Mouse (Mus musculus) myocyte (in vitro differentiated cells): Measurements from ENCODE around the gene Slc25a10. TPM values are rescaled to one million over a fixed set of nuclear protein-coding genes. Genes with fewer than 3 reads are reported as not detected.

Experiments used
- H3K27me3 ChIP-seq: one replicate; pipeline ENCODE4 v1.6.1; 2011; ENCODE audit not compliant: control insufficient read depth, insufficient read depth, insufficient read length
- H3K36me3 ChIP-seq: one replicate; pipeline ENCODE4 v1.6.1; 2011; ENCODE audit not compliant: control insufficient read depth, insufficient read depth
- H3K4me2 ChIP-seq: one replicate; pipeline ENCODE4 v1.6.1; 2011; ENCODE audit warnings: low read depth, control low read depth
- H3K4me3 ChIP-seq: one replicate; pipeline ENCODE4 v1.5.1; 2011; ENCODE audit warnings: mild to moderate bottlenecking, control low read depth, moderate library complexity
- H3K79me2 ChIP-seq: one replicate; pipeline ENCODE4 v1.6.1; 2011; ENCODE audit not compliant: control insufficient read depth, insufficient read depth
- H3ac ChIP-seq: one replicate; pipeline ENCODE4 v1.6.1; 2011; ENCODE audit not compliant: control insufficient read depth, insufficient read length
- CEBPB ChIP-seq: IDR thresholded peaks from 2 replicates; pipeline ENCODE4 v1.6.1; 2011; ENCODE audit warnings: mild to moderate bottlenecking, moderate library complexity; ENCODE audit not compliant: poor library complexity, insufficient read depth, severe bottlenecking
- E2F4 ChIP-seq: IDR thresholded peaks from one replicate; pipeline ENCODE4 v1.6.1; 2011; ENCODE audit warnings: mild to moderate bottlenecking, control low read depth, moderate library complexity; ENCODE audit not compliant: insufficient read depth
- MAX ChIP-seq: IDR thresholded peaks from one replicate; pipeline ENCODE4 v1.6.1; 2011; ENCODE audit warnings: low read depth, mild to moderate bottlenecking, control low read depth
- MYOD1 ChIP-seq, 3 experiments: IDR thresholded peaks; one replicate each; pipeline ENCODE4 v1.6.1; 2011; ENCODE audit warnings: control low read depth in 2 of 3, low read depth in 2 of 3, mild to moderate bottlenecking in 2 of 3, moderate library complexity in 1 of 3; ENCODE audit not compliant: insufficient read length in 2 of 3, control insufficient read depth in 1 of 3
- MYOG ChIP-seq, 3 experiments: IDR thresholded peaks; one replicate each; pipeline ENCODE4 v1.6.1; 2011; ENCODE audit warnings: control low read depth in 2 of 3, low read depth in 2 of 3, mild to moderate bottlenecking in 2 of 3; ENCODE audit not compliant: insufficient read length in 2 of 3, control insufficient read depth in 1 of 3, insufficient read depth in 1 of 3
- POLR2A ChIP-seq: IDR thresholded peaks from one replicate; pipeline ENCODE4 v1.6.1; 2011; ENCODE audit warnings: low read depth, mild to moderate bottlenecking, control low read depth, moderate library complexity; ENCODE audit not compliant: insufficient read length
- POLR2AphosphoS2 ChIP-seq: IDR thresholded peaks from one replicate; pipeline ENCODE4 v1.6.1; 2011; ENCODE audit warnings: low read depth, control low read depth; ENCODE audit not compliant: insufficient read length
- REST ChIP-seq: IDR thresholded peaks from one replicate; pipeline ENCODE4 v1.6.1; 2011; ENCODE audit warnings: mild to moderate bottlenecking, control low read depth, moderate library complexity; ENCODE audit not compliant: insufficient read depth, insufficient read length
- SRF ChIP-seq: IDR thresholded peaks from one replicate; pipeline ENCODE4 v1.6.1; 2011; ENCODE audit warnings: low read depth; ENCODE audit not compliant: control insufficient read depth, insufficient read length
- TCF12 ChIP-seq: IDR thresholded peaks from one replicate; pipeline ENCODE4 v1.6.1; 2011; ENCODE audit warnings: mild to moderate bottlenecking, control low read depth; ENCODE audit not compliant: poor library complexity, insufficient read depth, severe bottlenecking
- TCF3 ChIP-seq: IDR thresholded peaks from one replicate; pipeline ENCODE4 v1.6.1; 2011; ENCODE audit warnings: low read depth, control low read depth; ENCODE audit not compliant: insufficient read length
- USF1 ChIP-seq: IDR thresholded peaks from one replicate; pipeline ENCODE4 v1.6.1; 2011; ENCODE audit warnings: low read depth, mild to moderate bottlenecking, control low read depth, moderate library complexity
- polyA plus RNA-seq: library from polyadenylated mRNA; unstranded; fragments of >200 nt; fragmentation: generic; extraction: Trizol; gene quantifications from one replicate; pipeline ENCODE4 v1.2.1, GENCODE M21; 2012; ENCODE audit warnings: missing spikeins

The Slc25a10 gene
- polyA plus RNA-seq, 1 experiment = 43.8 TPM

DNA sequence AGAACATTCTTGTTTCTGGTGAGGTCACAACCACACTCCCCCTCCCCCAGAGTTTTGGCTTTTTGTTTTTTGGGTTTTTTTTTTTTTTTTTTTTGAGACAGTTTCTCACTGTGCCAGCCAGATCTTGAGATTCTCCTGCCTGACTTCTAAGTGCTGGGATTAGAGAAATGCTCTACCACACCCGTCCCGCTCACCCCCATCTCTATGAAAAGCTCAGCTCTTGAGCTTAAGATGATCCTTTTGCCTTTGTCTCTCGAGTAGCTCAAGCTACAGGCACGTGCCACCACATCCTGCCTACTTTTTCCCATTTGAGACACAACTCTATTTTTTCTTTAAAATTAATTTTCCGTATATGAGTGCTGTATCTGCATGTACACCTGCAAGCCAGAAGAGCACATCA lies 27.3 kb upstream of the Slc25a10 start:
- Histone ChIP-seq H3ac (no peak overlapping the region), H3K27me3 (no peaks in the 10 kb centered on the region), H3K79me2 (peaks cover 28% of the 10 kb centered on the region), H3K4me3 (no peak overlapping the region), H3K4me2 (no peak overlapping the region), H3K36me3 (peaks cover 14% of the 10 kb centered on the region)
- no peak for TF ChIP-seq REST

- H3K36me3 ChIP-seq = peaks cover 14% of the 10 kb centered on the region
- no peaks in the 10 kb centered on the region for H3K27me3 ChIP-seq
- H3ac ChIP-seq = no peak overlapping the region
- peak overlapping the region; percentile 74 for H3K4me3 ChIP-seq
- peak overlapping the region; percentile 82 for H3K4me2 ChIP-seq
- TF ChIP-seq POLR2A (no peak), TCF3 (no peak), MYOG (IDR thresholded peaks at IDR 0.05; ENCODE audit: control insufficient read depth in 1 of 3, insufficient read depth in 1 of 3, insufficient read length in 2 of 3, low read depth in 2 of 3) (no peak), REST (no peak), POLR2AphosphoS2 (no peak), MAX (no peak), E2F4 (no peak), TCF12 (no peak), MYOD1 (IDR thresholded peaks at IDR 0.05; ENCODE audit: control insufficient read depth in 1 of 3, insufficient read length in 2 of 3, low read depth in 2 of 3) (no peak), SRF (no peak), CEBPB (no peak)
- H3K79me2 ChIP-seq = peaks cover 22% of the 10 kb centered on the region
Observed at GRCm38 (mm10) chr11:120465521-120465920, 26.1 kb upstream of the Slc25a10 start.

- Histone ChIP-seq H3K4me2 (peak within 1 kb of the TSS; percentile 91), H3K36me3 (peaks cover 20% of the 10 kb centered on the region)
Observed at GRCm38 (mm10) chr11:120467051-120467735, 24.4 kb upstream of the Slc25a10 start, which contains the start of gene Arl16. Arl16 (minus strand) TSS chr11:120467607.

DNA sequence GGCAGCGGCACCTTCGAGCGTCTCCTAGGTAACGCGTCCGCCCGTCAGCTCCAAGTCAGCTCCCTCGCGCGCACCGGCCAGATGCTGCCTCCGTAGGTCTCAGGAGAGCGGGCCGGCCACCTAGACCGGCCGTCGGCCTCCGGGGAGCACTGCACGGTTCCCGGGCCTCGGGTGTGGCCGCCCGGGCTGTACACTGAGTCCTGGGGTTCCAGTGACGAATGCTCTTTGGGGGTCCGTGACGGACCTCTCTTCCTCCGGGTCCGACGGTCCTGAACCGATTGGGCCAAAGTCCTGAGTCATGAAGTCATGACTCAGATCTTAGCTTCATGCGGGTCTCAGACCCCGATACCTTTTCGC lies 23.9 kb upstream of the Slc25a10 start:
- Histone ChIP-seq H3K79me2 (peaks cover 22% of the 10 kb centered on the region), H3K4me3 (peak overlapping the region; percentile 74), H3ac (peak overlapping the region; percentile 67), H3K4me2 (peak overlapping the region; percentile 91), H3K36me3 (peaks cover 21% of the 10 kb centered on the region), H3K27me3 (no peaks in the 10 kb centered on the region)
- TF ChIP-seq CEBPB (no peak), MYOG (IDR thresholded peaks at IDR 0.05; ENCODE audit: control insufficient read depth in 1 of 3, insufficient read depth in 1 of 3, insufficient read length in 2 of 3, low read depth in 2 of 3) (no peak), MAX (no peak), E2F4 (no peak), USF1 (no peak)

More at GRCm38 (mm10) chr11:120467051-120467735, 24.4 kb upstream of the Slc25a10 start, which contains the start of gene Arl16:
- peak within 1 kb of the TSS; percentile 74 for H3K4me3 ChIP-seq
- TF ChIP-seq MAX = no peak
- peak in 1 of 3 experiments; percentile 55 for TF ChIP-seq MYOG (IDR thresholded peaks at IDR 0.05; ENCODE audit: control insufficient read depth in 1 of 3, insufficient read depth in 1 of 3, insufficient read length in 2 of 3, low read depth in 2 of 3)
- peak; percentile 91 for TF ChIP-seq POLR2AphosphoS2
- TF ChIP-seq REST = no peak
- no peak for TF ChIP-seq E2F4
- TF ChIP-seq MYOD1 (IDR thresholded peaks at IDR 0.05; ENCODE audit: control insufficient read depth in 1 of 3, insufficient read length in 2 of 3, low read depth in 2 of 3) = no peak
- TF ChIP-seq POLR2A = peak; percentile 88
- TF ChIP-seq SRF = peak; percentile 10
- peaks cover 22% of the 10 kb centered on the region for H3K79me2 ChIP-seq
- H3ac ChIP-seq = peak within 1 kb of the TSS; percentile 67
- H3K27me3 ChIP-seq = no peaks in the 10 kb centered on the region

GRCm38 (mm10) chr11:120472052-120472451 lies 19.6 kb upstream of the Slc25a10 start:
- H3K79me2 ChIP-seq = peaks cover 15% of the 10 kb centered on the region
- no peak overlapping the region for H3ac ChIP-seq
- H3K4me3 ChIP-seq = no peak overlapping the region
- H3K4me2 ChIP-seq = no peak overlapping the region
- no peaks in the 10 kb centered on the region for H3K27me3 ChIP-seq
- TF ChIP-seq MYOD1 (IDR thresholded peaks at IDR 0.05; ENCODE audit: control insufficient read depth in 1 of 3, insufficient read length in 2 of 3, low read depth in 2 of 3) (no peak), POLR2AphosphoS2 (no peak), TCF12 (no peak), REST (no peak), MYOG (IDR thresholded peaks at IDR 0.05; ENCODE audit: control insufficient read depth in 1 of 3, insufficient read depth in 1 of 3, insufficient read length in 2 of 3, low read depth in 2 of 3) (no peak), USF1 (no peak), E2F4 (no peak), POLR2A (no peak)
- H3K36me3 ChIP-seq = peaks cover 27% of the 10 kb centered on the region
